15 mouse cellular contexts compared by ENCODE assay signal in genomic region chr6:100429511-100429910, GRCm38 (mm10).
DNase-seq lines count a peak whose midpoint lies in the region; ATAC-seq and TF ChIP-seq lines count a peak whose summit lies in the region.
"Had no signal": no experiment of that assay in that cellular context is flagged by ENCODE, and none has a peak within 500 bp of the region (broad histone marks: within the 10 kb centered on the region; RNA-seq: fewer than 3 reads in every experiment).

No protein-coding gene starts in this region.

- H3K27ac ChIP-seq in forebrain, embryonic 13.5 days, result no peak overlapping the region; the same call in 1 of the 2 replicates
- no peak overlapping the region for H3K27ac ChIP-seq in forebrain, embryonic 15.5 days (replicated peaks)
- H3K27ac ChIP-seq in left cerebral cortex, adult 2 months, result no peak overlapping the region
- H3K27ac ChIP-seq: layer of hippocampus, adult 2 months; limb, embryonic 12.5 days; midbrain, embryonic 10.5 days had no signal

- H3K9ac ChIP-seq in forebrain, embryonic 13.5 days, result no peak overlapping the region
- no peak overlapping the region for H3K9ac ChIP-seq in forebrain, embryonic 15.5 days (replicated peaks)
- H3K9ac ChIP-seq: limb, embryonic 12.5 days; liver, postnatal 0 days had no signal

- H3K4me2 ChIP-seq in forebrain, embryonic 13.5 days, result no peak overlapping the region
- H3K4me2 ChIP-seq in forebrain, embryonic 15.5 days (replicated peaks), result no peak overlapping the region
- H3K4me2 ChIP-seq: limb, embryonic 12.5 days had no signal

- no peak overlapping the region for H3K4me3 ChIP-seq in forebrain, embryonic 13.5 days
- H3K4me3 ChIP-seq in forebrain, embryonic 15.5 days, result no peak overlapping the region
- no peak overlapping the region for H3K4me3 ChIP-seq in left cerebral cortex, adult 2 months
- H3K4me3 ChIP-seq: layer of hippocampus, adult 2 months; limb, embryonic 12.5 days; midbrain, embryonic 10.5 days had no signal

- intact Hi-C loops in left cerebral cortex, adult 2 months (cut with DNase I), result no loop called here
- intact Hi-C loops in left cerebral cortex, postnatal 10 days (cut with DNase I), result no loop called here
- intact Hi-C loops in left cerebral cortex, postnatal 36 days (cut with DNase I), result no loop called here

- no peaks in the 10 kb centered on the region for H3K36me3 ChIP-seq in forebrain, embryonic 13.5 days (ENCODE audit: poor library complexity, severe bottlenecking)
- no peaks in the 10 kb centered on the region for H3K36me3 ChIP-seq in forebrain, embryonic 15.5 days
- H3K36me3 ChIP-seq: limb, embryonic 12.5 days; midbrain, embryonic 10.5 days had no signal

- no peaks in the 10 kb centered on the region; the same call in 1 of the 2 replicates for H3K9me3 ChIP-seq in forebrain, embryonic 13.5 days (replicated peaks)
- H3K9me3 ChIP-seq in forebrain, embryonic 15.5 days, result no peaks in the 10 kb centered on the region
- H3K9me3 ChIP-seq: limb, embryonic 12.5 days had no signal

- peaks cover 44% of the 10 kb centered on the region for H3K27me3 ChIP-seq in forebrain, embryonic 13.5 days
- no peaks in the 10 kb centered on the region for H3K27me3 ChIP-seq in forebrain, embryonic 15.5 days

- DNase-seq in left cerebral cortex, adult 2 months (ENCODE audit: extremely low spot score in 1 of 2, low spot score in 2 of 2), result peak; percentile 24 to 32
- no peak for DNase-seq in left cerebral cortex, postnatal 10 days (ENCODE audit: extremely low spot score in 1 of 2, low spot score in 2 of 2)
- peak; percentile 19 to 35 for DNase-seq in left cerebral cortex, postnatal 36 days (ENCODE audit: low spot score in 2 of 2)
- DNase-seq in right cerebral cortex, postnatal 36 days (ENCODE audit: low spot score in 2 of 2), result peak; percentile 28 to 29
- no peak for DNase-seq in heart, adult 9 months (ENCODE audit: low spot score in 2 of 2)
- DNase-seq: adrenal gland, adult 8-10 months; cerebellum, adult 9-10 months; kidney, adult 9 months; liver, postnatal 0 days had no signal

- peak; percentile 41 for ATAC-seq in forebrain, embryonic 13.5 days
- no peak for ATAC-seq in forebrain, embryonic 15.5 days (replicated peaks)
- ATAC-seq in megakaryocyte, adult 5-6 weeks (ENCODE audit: poor library complexity, severe bottlenecking), result no peak
- ATAC-seq: liver, postnatal 0 days had no signal

- TF ChIP-seq CTCF in left cerebral cortex, adult 2 months (IDR thresholded peaks at IDR 0.05), result no peak

- peaks cover 28% of the 10 kb centered on the region for H3K4me1 ChIP-seq in forebrain, embryonic 13.5 days
- peaks cover 26% of the 10 kb centered on the region for H3K4me1 ChIP-seq in forebrain, embryonic 15.5 days

- WGBS in forebrain, embryonic 13.5 days, result 60% methylated on average over 6 of the region's 6 CpGs
- WGBS in forebrain, embryonic 15.5 days, result 52% methylated on average over 6 of the region's 6 CpGs

Comparison
In these comparisons a context has a peak if more than half of its experiments do, and no peak if none do; other contexts are left out.
1. DNase-seq: peak in left cerebral cortex, adult 2 months (2 of 2), left cerebral cortex, postnatal 36 days (2 of 2) and right cerebral cortex, postnatal 36 days (2 of 2); none in left cerebral cortex, postnatal 10 days (0 of 2) and heart, adult 9 months (0 of 2).